Mouse (Mus musculus) limb, embryonic 14.5 days (tissue): ENCODE data around the gene Nr6a1. TPM values are rescaled to one million over a fixed set of nuclear protein-coding genes. Genes with fewer than 3 reads are reported as not detected.
A peak's percentile ranks its signal among the peaks of the same experiment; 100 is the strongest.

Source experiments
- ATAC-seq: fragments of 200-750 bp; cut with Nextera tagmentation; 2 replicates; pipeline ENCODE4 v1.8.0; 2017; ENCODE audit warnings: low read depth, moderate number of reproducible peaks, moderate TSS enrichment; ENCODE audit not compliant: low FRiP score
- DNase-seq: peaks from one replicate; pipeline ENCODE4 v3.0.0-alpha.2; 2015; ENCODE audit warnings: low spot score
- H3K27ac ChIP-seq: fragments of 300-500 bp; sonication (generic); replicated peaks from 2 replicates; pipeline ENCODE4 v1.5.1; 2014; ENCODE audit warnings: low read depth, mild to moderate bottlenecking, low read length, moderate library complexity, mixed read lengths
- H3K27me3 ChIP-seq: fragments of 300-500 bp; sonication (generic); 2 replicates; pipeline ENCODE4 v1.6.1; 2014; ENCODE audit warnings: low read length, mixed read lengths; ENCODE audit not compliant: control insufficient read depth, insufficient read depth
- H3K36me3 ChIP-seq: fragments of 300-500 bp; sonication (generic); 2 replicates; pipeline ENCODE4 v1.6.1; 2014; ENCODE audit warnings: mild to moderate bottlenecking, low read length, moderate library complexity, mixed read lengths; ENCODE audit not compliant: control insufficient read depth, insufficient read depth
- H3K4me1 ChIP-seq: fragments of 300-500 bp; sonication (generic); 2 replicates; pipeline ENCODE4 v1.6.1; 2014; ENCODE audit warnings: antibody characterized with exemption, low read length, mixed read lengths; ENCODE audit not compliant: control insufficient read depth, insufficient read depth
- H3K4me2 ChIP-seq: fragments of 300-500 bp; sonication (generic); replicated peaks from 2 replicates; pipeline ENCODE4 v1.6.1; 2014; ENCODE audit warnings: low read depth, mild to moderate bottlenecking, low read length, moderate library complexity; ENCODE audit not compliant: severe bottlenecking
- H3K4me3 ChIP-seq: fragments of 300-500 bp; sonication (generic); replicated peaks from 2 replicates; pipeline ENCODE4 v1.5.1; 2014; ENCODE audit warnings: low read length
- H3K9ac ChIP-seq: fragments of 300-500 bp; sonication (generic); 2 replicates; pipeline ENCODE4 v1.6.1; 2014; ENCODE audit warnings: mild to moderate bottlenecking, low read depth, low read length, moderate library complexity; ENCODE audit not compliant: severe bottlenecking
- H3K9me3 ChIP-seq: fragments of 300-500 bp; sonication (generic); 2 replicates; pipeline ENCODE4 v1.6.1; 2016; ENCODE audit warnings: low read length; ENCODE audit not compliant: control insufficient read depth
- POLR2A ChIP-seq: fragments of 200-500 bp; IDR thresholded peaks from 2 replicates; pipeline ENCODE4 v1.8.0; 2012; ENCODE audit warnings: inconsistent platforms, mild to moderate bottlenecking, moderate library complexity, borderline replicate concordance; ENCODE audit not compliant: insufficient read depth, insufficient read length; ENCODE audit errors: extremely low read depth
- WGBS: fragments of 180-500 bp; shearing (Covaris S2); extraction: QIAGEN DNeasy Blood & Tissue Kit; methylation state at CpG from one replicate; pipeline ENCODE4 v1.1.7; 2014; 5-methylcytosine and 5-hydroxymethylcytosine counted together
- polyA plus RNA-seq, 2 experiments: library from polyadenylated mRNA; depleted of rRNA in 1 of 2; stranded (reverse) in 1 of 2; unstranded in 1 of 2; fragments of >200 nt; fragmentation: Nextera tagmentation in 1 of 2; extraction: Ambion mirVana in 1 of 2; gene quantifications; 2 replicates each; pipeline versions ENCODE4 v1.2.1 to v1.2.3; 2012 to 2014

Nr6a1 gene
- polyA plus RNA-seq, 2 experiments = 1.2 to 2.4 TPM

- no peak for TF ChIP-seq POLR2A
- Histone ChIP-seq H3K4me1 (0 out of 2 replicates have a peak, but pooled peaks cover 2% of the 10 kb centered on the region), H3K9ac (no peak overlapping the region), H3K9me3 (no peaks in the 10 kb centered on the region), H3K4me2 (no peak overlapping the region), H3K36me3 (no peaks in the 10 kb centered on the region), H3K27me3 (no peaks in the 10 kb centered on the region), H3K27ac (no peak overlapping the region), H3K4me3 (no peak overlapping the region)
- ATAC-seq (no peak), DNase-seq (no peak)
- WGBS = 9% methylated on average over 1 of the region's 1 CpGs
Measured at GRCm38 (mm10) chr2:38782731-38783130, 144.8 kb downstream of the Nr6a1 start.

- H3K4me3 ChIP-seq = no peak overlapping the region
- H3K27ac ChIP-seq = no peak overlapping the region
- no peak for TF ChIP-seq POLR2A
- no peak overlapping the region for H3K9ac ChIP-seq
- H3K4me1 ChIP-seq = 0 out of 2 replicates have a peak, but pooled peaks cover 2% of the 10 kb centered on the region
- no peak overlapping the region for H3K4me2 ChIP-seq
- no peaks in the 10 kb centered on the region for H3K36me3 ChIP-seq
- DNase-seq (no peak), ATAC-seq (no peak)
- no peaks in the 10 kb centered on the region for H3K9me3 ChIP-seq
- H3K27me3 ChIP-seq = no peaks in the 10 kb centered on the region
- WGBS = 15% methylated on average over 6 of the region's 6 CpGs
Measured at GRCm38 (mm10) chr2:38781945-38782720, 145.4 kb downstream of the Nr6a1 start.

- Histone ChIP-seq H3K9me3 (no peaks in the 10 kb centered on the region), H3K36me3 (no peaks in the 10 kb centered on the region), H3K4me1 (no peaks in the 10 kb centered on the region), H3K9ac (no peak overlapping the region), H3K27ac (no peak overlapping the region), H3K4me2 (no peak overlapping the region), H3K27me3 (no peaks in the 10 kb centered on the region), H3K4me3 (no peak overlapping the region)
- 81% methylated on average over 2 of the region's 2 CpGs for WGBS
- TF ChIP-seq POLR2A = no peak
- DNase-seq = no peak
- ATAC-seq = no peak
Measured at GRCm38 (mm10) chr2:38779939-38780338, 147.5 kb downstream of the Nr6a1 start.

- H3K36me3 ChIP-seq = no peaks in the 10 kb centered on the region
- no peak for TF ChIP-seq POLR2A
- H3K9ac ChIP-seq = no peak overlapping the region
- ATAC-seq (no peak), DNase-seq (no peak)
- no peak overlapping the region for H3K4me3 ChIP-seq
- H3K27me3 ChIP-seq = no peaks in the 10 kb centered on the region
- H3K27ac ChIP-seq = no peak overlapping the region
- WGBS = 83% methylated on average over 2 of the region's 2 CpGs
- H3K9me3 ChIP-seq = no peaks in the 10 kb centered on the region
- no peaks in the 10 kb centered on the region for H3K4me1 ChIP-seq
- no peak overlapping the region for H3K4me2 ChIP-seq
Measured at GRCm38 (mm10) chr2:38777326-38777725, 150.2 kb downstream of the Nr6a1 start.

- H3K36me3 ChIP-seq = no peaks in the 10 kb centered on the region
- H3K4me1 ChIP-seq = peaks cover 23% of the 10 kb centered on the region
- no peak overlapping the region for H3K9ac ChIP-seq
- no peak for DNase-seq
- no peak overlapping the region for H3K27ac ChIP-seq
- no peaks in the 10 kb centered on the region for H3K9me3 ChIP-seq
- H3K27me3 ChIP-seq = no peaks in the 10 kb centered on the region
- H3K4me3 ChIP-seq = no peak overlapping the region
- WGBS = 90% methylated on average over 2 of the region's 2 CpGs
- no peak for TF ChIP-seq POLR2A
- H3K4me2 ChIP-seq = no peak overlapping the region
- ATAC-seq = no peak
Measured at GRCm38 (mm10) chr2:38774936-38775335, 152.6 kb downstream of the Nr6a1 start.

- Histone ChIP-seq H3K9ac (no peak overlapping the region), H3K4me2 (0 out of 2 replicates have a peak overlapping the region, but pooled peaks have one; percentile 10), H3K27me3 (no peaks in the 10 kb centered on the region), H3K4me3 (no peak overlapping the region), H3K4me1 (peaks cover 32% of the 10 kb centered on the region), H3K36me3 (no peaks in the 10 kb centered on the region), H3K27ac (peak overlapping the region; percentile 80; the same call in 1 of the 2 replicates), H3K9me3 (no peaks in the 10 kb centered on the region)
- TF ChIP-seq POLR2A = no peak
- ATAC-seq (peak; percentile 95), DNase-seq (peak; percentile 96)
- WGBS = 15% methylated on average over 2 of the region's 2 CpGs
Measured at GRCm38 (mm10) chr2:38771478-38771797, 156.1 kb downstream of the Nr6a1 start.
